Comparison of ENCODE assay signal across 8 mouse cellular contexts in the genomic region with DNA sequence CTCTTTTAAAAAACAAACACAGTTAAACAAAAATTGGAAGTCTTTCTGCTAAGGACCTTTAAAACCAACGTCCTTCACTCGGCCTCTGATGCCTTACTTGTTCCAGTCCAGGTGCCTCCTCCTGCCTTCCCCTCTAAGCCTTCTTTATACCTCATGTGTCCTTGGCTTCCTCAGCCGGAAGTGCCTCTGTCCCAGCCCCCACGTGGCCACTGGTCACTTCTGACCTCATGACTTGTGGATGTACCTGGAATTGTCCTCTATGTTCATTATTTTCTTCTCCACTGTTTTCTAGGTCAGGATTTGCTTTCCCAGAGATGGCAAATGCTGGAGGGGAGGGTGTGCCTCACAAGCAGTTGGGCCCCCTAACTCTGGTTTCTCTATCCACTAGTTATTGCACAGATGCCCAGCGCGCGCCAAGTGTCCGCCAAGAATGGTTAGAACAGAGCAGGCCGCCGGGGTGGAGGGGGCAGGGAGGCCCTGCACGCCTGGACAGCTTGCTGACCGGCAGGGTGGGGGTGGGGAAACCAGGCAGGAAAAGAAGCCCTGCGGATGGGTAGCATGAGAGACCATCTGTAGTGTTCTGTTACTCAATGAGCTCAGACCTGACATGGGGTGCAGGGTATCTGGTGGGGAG. TPM values are rescaled to one million over a fixed set of nuclear protein-coding genes. Genes with fewer than 3 reads are reported as not detected.
DNase-seq lines count a peak whose midpoint lies in the region; ATAC-seq and TF ChIP-seq lines count a peak whose summit lies in the region.

No protein-coding gene starts in this region.

- no peaks in the 10 kb centered on the region for H3K36me3 ChIP-seq in hindbrain, embryonic 13.5 days
- H3K36me3 ChIP-seq in liver, embryonic 13.5 days = peaks cover 29% of the 10 kb centered on the region

- no peak overlapping the region for H3K9ac ChIP-seq in hindbrain, embryonic 13.5 days
- H3K9ac ChIP-seq in liver, embryonic 13.5 days = peak overlapping the region; percentile 73

- no peak overlapping the region for H3K27ac ChIP-seq in hindbrain, embryonic 13.5 days
- peak overlapping the region; percentile 87 for H3K27ac ChIP-seq in liver, embryonic 13.5 days

- intact Hi-C loops in left cerebral cortex, postnatal 36 days (cut with DNase I) = no loop called here

- no peak overlapping the region for H3K4me3 ChIP-seq in hindbrain, embryonic 13.5 days
- peak overlapping the region; percentile 91 for H3K4me3 ChIP-seq in liver, embryonic 13.5 days (replicated peaks)

- 25% methylated on average over 13 of the region's 13 CpGs for whole genome bisulfite sequencing in hindbrain, embryonic 13.5 days
- 44% methylated on average over 13 of the region's 13 CpGs for WGBS in liver, embryonic 13.5 days (ENCODE audit: insufficient replicate concordance)

- DNase-seq in kidney, adult 18-20 months = peak; percentile 39
- DNase-seq in kidney, adult 11 months = no peak
- peak; percentile 35 for DNase-seq in brain, embryonic 14.5 days (ENCODE audit: low read depth)
- DNase-seq in liver, embryonic 13.5 days = no peak
- DNase-seq in yolk sac, embryonic 10.5 days (ENCODE audit: low spot score) = peak; percentile 85
- no peak for DNase-seq in cerebellum, adult 9-11 months
- DNase-seq in left cerebral cortex, postnatal 36 days (ENCODE audit: low spot score in 2 of 2) = no peak

- TF ChIP-seq CTCF in brain, embryonic 14.5 days (IDR thresholded peaks at IDR 0.05; ENCODE audit: borderline replicate concordance, extremely low read depth, insufficient read depth, insufficient read length) = no peak

- H3K9me3 ChIP-seq in hindbrain, embryonic 13.5 days = no peaks in the 10 kb centered on the region
- H3K9me3 ChIP-seq in liver, embryonic 13.5 days (replicated peaks) = no peaks in the 10 kb centered on the region

- H3K27me3 ChIP-seq in hindbrain, embryonic 13.5 days = peaks cover 7% of the 10 kb centered on the region; the same call in 1 of the 2 replicates
- 0 out of 2 replicates have a peak, but pooled peaks cover 3% of the 10 kb centered on the region for H3K27me3 ChIP-seq in liver, embryonic 13.5 days

- peaks cover 36% of the 10 kb centered on the region for H3K4me1 ChIP-seq in hindbrain, embryonic 13.5 days (replicated peaks)
- peaks cover 49% of the 10 kb centered on the region for H3K4me1 ChIP-seq in liver, embryonic 13.5 days (replicated peaks)

- peak overlapping the region; percentile 87 for H3K4me2 ChIP-seq in hindbrain, embryonic 13.5 days
- peak overlapping the region; percentile 97 for H3K4me2 ChIP-seq in liver, embryonic 13.5 days

- ATAC-seq in hindbrain, embryonic 13.5 days (ENCODE audit: low FRiP score) = no peak
- peak; percentile 5 for ATAC-seq in liver, embryonic 13.5 days (ENCODE audit: low read depth)

- no peak for TF ChIP-seq POLR2A in brain, embryonic 14.5 days (IDR thresholded peaks at IDR 0.05; ENCODE audit: borderline replicate concordance, extremely low read depth, insufficient read depth, insufficient read length, poor library complexity, severe bottlenecking)

RNA-seq across cellular contexts. Expression of a gene that starts 0.6 kb away (rescaled TPM):
- polyA plus RNA-seq in brain, embryonic 14.5 days (2012; rRNA removed) = 39.8 and 50.9 TPM in 2 replicates
- polyA plus RNA-seq in hindbrain, embryonic 13.5 days (2015; fragmentation: Nextera tagmentation; extraction: Ambion mirVana) = 27.1 and 29.6 TPM in 2 replicates
- 121 and 131 TPM in 2 replicates for polyA plus RNA-seq in liver, embryonic 13.5 days (2015; fragmentation: Nextera tagmentation; extraction: Ambion mirVana)
- 1 to 10 TPM in 1 of 2 experiments, under 1 TPM in 1; 0.82 to 1.3 TPM for total RNA-seq in left cerebral cortex, postnatal 36 days (2021)

RNA-seq across cellular contexts. Expression of a gene that starts 2.4 kb away (rescaled TPM):
- polyA plus RNA-seq in brain, embryonic 14.5 days (2012; rRNA removed) = not detected in 2 replicates
- polyA plus RNA-seq in hindbrain, embryonic 13.5 days (2015; fragmentation: Nextera tagmentation; extraction: Ambion mirVana) = not detected in 2 replicates
- polyA plus RNA-seq in liver, embryonic 13.5 days (2015; fragmentation: Nextera tagmentation; extraction: Ambion mirVana) = not detected in 2 replicates
- total RNA-seq in left cerebral cortex, postnatal 36 days (2021) = not detected

RNA-seq across cellular contexts. Expression of a gene that starts 9.8 kb away (rescaled TPM):
- polyA plus RNA-seq in brain, embryonic 14.5 days (2012; rRNA removed) = 6.4 and 8.3 TPM in 2 replicates
- 20.0 and 23.5 TPM in 2 replicates for polyA plus RNA-seq in hindbrain, embryonic 13.5 days (2015; fragmentation: Nextera tagmentation; extraction: Ambion mirVana)
- polyA plus RNA-seq in liver, embryonic 13.5 days (2015; fragmentation: Nextera tagmentation; extraction: Ambion mirVana) = 24.9 and 27.1 TPM in 2 replicates
- 10 to 100 TPM in 1 of 2 experiments, 1 to 10 TPM in 1; 9.3 to 10.1 TPM for total RNA-seq in left cerebral cortex, postnatal 36 days (2021)

RNA-seq across cellular contexts. Expression of a gene that starts 23.4 kb away (rescaled TPM):
- polyA plus RNA-seq in brain, embryonic 14.5 days (2012; rRNA removed) = 64.6 and 86.5 TPM in 2 replicates
- 66.0 and 66.7 TPM in 2 replicates for polyA plus RNA-seq in hindbrain, embryonic 13.5 days (2015; fragmentation: Nextera tagmentation; extraction: Ambion mirVana)
- polyA plus RNA-seq in liver, embryonic 13.5 days (2015; fragmentation: Nextera tagmentation; extraction: Ambion mirVana) = 6.1 and 7.1 TPM in 2 replicates
- 10 to 100 TPM; 64.4 to 78.3 TPM for total RNA-seq in left cerebral cortex, postnatal 36 days (2021)

RNA-seq across cellular contexts. Expression of a gene that starts 25.9 kb away (rescaled TPM):
- polyA plus RNA-seq in brain, embryonic 14.5 days (2012; rRNA removed) = 3.4 and 3.7 TPM in 2 replicates
- polyA plus RNA-seq in hindbrain, embryonic 13.5 days (2015; fragmentation: Nextera tagmentation; extraction: Ambion mirVana) = 1.3 and 1.4 TPM in 2 replicates
- 2.3 and 2.7 TPM in 2 replicates for polyA plus RNA-seq in liver, embryonic 13.5 days (2015; fragmentation: Nextera tagmentation; extraction: Ambion mirVana)
- total RNA-seq in left cerebral cortex, postnatal 36 days (2021) = 1 to 10 TPM; 4.9 to 5.3 TPM

Comparison
In these comparisons a context has a peak if more than half of its experiments do, and no peak if none do; other contexts are left out.
1. DNase-seq: peak in kidney, adult 18-20 months (single experiment), brain, embryonic 14.5 days (single experiment) and yolk sac, embryonic 10.5 days (single experiment); none in kidney, adult 11 months (single experiment), liver, embryonic 13.5 days (single experiment), cerebellum, adult 9-11 months (single experiment) and left cerebral cortex, postnatal 36 days (0 of 2).